Mouse (Mus musculus): ENCODE data around the gene Slc35a5. TPM values are rescaled to one million over a fixed set of nuclear protein-coding genes. Genes with fewer than 3 reads are reported as not detected.

Slc35a5 gene
- polyA plus RNA-seq (2021; fragmentation: Nextera tagmentation) = 21.8 and 25.0 TPM in 2 replicates
- long read RNA-seq, experiment 1, full-length matches to known transcripts = 225 of 283 reads
- long read RNA-seq, experiment 1, partial matches to known transcripts = 16 of 283 reads
- long read RNA-seq, experiment 1, other reads (novel, unspliced or antisense) = 42 of 283 reads
- long read RNA-seq, experiment 2, full-length matches to known transcripts = 29 of 50 reads
- long read RNA-seq, experiment 2, partial matches to known transcripts = 12 of 50 reads
- long read RNA-seq, experiment 2, other reads (novel, unspliced or antisense) = 9 of 50 reads

DNA sequence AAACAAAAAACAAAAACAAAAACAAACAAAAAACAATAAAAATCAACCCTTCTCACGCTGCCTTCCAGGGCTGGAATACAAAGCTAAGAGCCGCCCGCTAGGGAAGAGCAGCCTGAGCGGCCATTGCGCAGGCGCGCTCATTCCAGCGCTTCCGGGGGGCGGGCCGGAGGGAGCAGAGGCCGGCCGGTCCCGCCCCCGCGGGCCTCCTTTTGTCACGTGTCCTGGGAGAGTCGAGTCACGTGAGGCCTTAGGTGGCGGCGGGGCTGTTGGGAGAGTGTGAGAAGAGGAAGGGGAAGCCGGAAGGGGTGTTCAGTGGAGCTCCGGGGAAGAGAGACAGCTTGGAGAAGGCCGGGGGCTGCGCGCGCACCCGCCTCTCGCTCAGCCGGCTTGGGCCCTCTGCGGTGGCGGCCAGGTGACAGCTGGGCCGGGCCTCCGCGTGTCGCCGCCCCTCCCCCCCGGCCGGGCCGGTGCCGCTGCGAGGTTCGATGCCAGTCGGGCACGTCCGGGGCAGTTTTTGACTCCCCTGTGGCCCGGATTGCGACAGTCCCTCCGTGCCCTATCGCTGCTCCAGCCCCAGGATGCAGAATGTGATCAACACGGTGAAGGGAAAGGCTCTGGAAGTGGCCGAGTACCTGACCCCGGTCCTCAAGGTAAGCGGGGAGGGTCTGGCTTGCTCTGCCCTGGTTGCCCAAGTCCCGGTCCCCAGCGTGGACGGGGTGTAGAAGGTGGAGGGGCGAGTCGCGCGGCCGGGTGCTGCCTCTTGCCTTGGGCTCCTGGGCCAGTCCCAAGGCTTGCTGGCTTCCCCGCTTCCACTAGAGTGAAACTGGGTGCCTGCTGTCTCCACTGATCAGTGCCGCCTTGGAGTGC, at the start of gene Slc35a5, which contains the start of gene Atg3:
Gene Slc35a5 (minus strand): TSS at position 185 of the 867 bp plus-strand sequence.
Gene Atg3 (plus strand): TSS at position 264 of the 867 bp plus-strand sequence.

GRCm38 (mm10) chr16:45093137-45093731, 65.3 kb downstream of the Slc35a5 start, which contains the start of gene Ccdc80:
Gene Ccdc80 (plus strand): TSS chr16:45093402.

Other genes with a start within 250 kb of the Slc35a5 start
- not detected in 2 replicates for gene Cd200r3, start 215.0 kb downstream of the Slc35a5 start, polyA plus RNA-seq (2021; fragmentation: Nextera tagmentation)
- 12.7 and 13.2 TPM in 2 replicates for gene Ccdc80, start 65.3 kb downstream of the Slc35a5 start, polyA plus RNA-seq (2021; fragmentation: Nextera tagmentation)
- 47.8 and 57.6 TPM in 2 replicates for gene Atg3, start 79 bp upstream of the Slc35a5 start, polyA plus RNA-seq (2021; fragmentation: Nextera tagmentation)
- gene Btla, start 65.6 kb upstream of the Slc35a5 start, polyA plus RNA-seq (2021; fragmentation: Nextera tagmentation) = not detected in 2 replicates